Comparison of ENCODE assay signal across 8 mouse cellular contexts in the genomic region with DNA sequence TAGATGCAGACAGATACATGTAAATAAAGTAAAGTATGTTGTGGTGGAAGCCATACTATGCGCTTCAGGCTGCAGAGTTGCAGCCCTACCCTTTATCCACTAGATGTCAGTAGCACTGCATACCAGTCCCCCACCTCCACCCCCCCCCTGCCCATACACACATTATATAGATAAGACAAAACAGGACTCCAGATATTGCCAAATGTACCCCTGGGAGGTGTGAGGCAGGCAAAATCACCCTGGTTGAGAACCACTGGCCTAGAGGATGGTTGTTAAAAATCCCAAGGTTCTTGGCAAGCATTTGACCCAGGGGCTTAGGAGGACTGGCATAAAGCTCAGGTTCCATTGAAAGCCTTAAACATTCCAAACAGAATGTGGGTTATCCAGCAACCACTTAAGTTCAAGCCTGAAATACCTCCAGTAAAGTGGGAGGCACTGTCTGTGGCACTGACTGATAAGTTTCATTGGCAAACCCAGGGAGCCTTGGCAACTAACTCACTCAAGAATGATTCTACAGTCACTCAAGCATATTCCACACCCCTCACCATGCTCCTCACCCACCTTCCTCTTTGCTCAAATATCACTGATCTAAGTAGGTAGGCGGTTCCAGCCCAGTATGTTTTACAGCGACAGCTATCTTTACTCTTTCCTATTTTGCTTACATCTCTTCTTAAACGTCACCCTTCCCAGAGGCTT. TPM values are rescaled to one million over a fixed set of nuclear protein-coding genes. Genes with fewer than 3 reads are reported as not detected.
A peak's percentile ranks its signal among the peaks of the same experiment; 100 is the strongest.
DNase-seq lines count a peak whose midpoint lies in the region; ATAC-seq and TF ChIP-seq lines count a peak whose summit lies in the region.

No protein-coding gene starts in this region.

- peak overlapping the region; percentile 84 for H3K4me2 ChIP-seq in heart, embryonic 15.5 days
- H3K4me2 ChIP-seq in stomach, postnatal 0 days (replicated peaks; ENCODE audit: low read depth) = peak overlapping the region; percentile 92

- peaks cover 19% of the 10 kb centered on the region for H3K4me1 ChIP-seq in G1E (ENCODE audit: insufficient read depth, low read depth, low read length)
- H3K4me1 ChIP-seq in heart, embryonic 15.5 days (replicated peaks) = peaks cover 27% of the 10 kb centered on the region
- H3K4me1 ChIP-seq in limb, embryonic 10.5 days = peaks cover 15% of the 10 kb centered on the region
- H3K4me1 ChIP-seq in midbrain, embryonic 10.5 days = peaks cover 47% of the 10 kb centered on the region
- H3K4me1 ChIP-seq in stomach, postnatal 0 days (replicated peaks; ENCODE audit: control insufficient read depth, insufficient read depth) = peaks cover 3% of the 10 kb centered on the region; the same call in 1 of the 2 replicates

- WGBS in heart, embryonic 15.5 days = 6% methylated on average over 4 of the region's 4 CpGs
- whole genome bisulfite sequencing in limb, embryonic 10.5 days = 18% methylated on average over 4 of the region's 4 CpGs
- WGBS in midbrain, embryonic 10.5 days = 16% methylated on average over 4 of the region's 4 CpGs
- WGBS in stomach, postnatal 0 days = 11% methylated on average over 4 of the region's 4 CpGs

- DNase-seq in B cell, adult 2 months = peak; percentile 56 to 57
- DNase-seq in G1E (ENCODE audit: low spot score) = peak; percentile 47
- DNase-seq in embryo, embryonic 11 days = peak; percentile 59
- DNase-seq in limb, embryonic 10.5 days (ENCODE audit: low spot score) = peak; percentile 53
- DNase-seq in midbrain, embryonic 10.5 days (ENCODE audit: low spot score) = peak; percentile 50
- peak; percentile 58 for DNase-seq in stomach, postnatal 0 days (ENCODE audit: low spot score)
- DNase-seq in urinary bladder, postnatal 10 days (ENCODE audit: low spot score) = no peak

- H3K27me3 ChIP-seq in G1E (ENCODE audit: insufficient read depth, low read length) = no peaks in the 10 kb centered on the region
- no peaks in the 10 kb centered on the region for H3K27me3 ChIP-seq in heart, embryonic 15.5 days
- H3K27me3 ChIP-seq in limb, embryonic 10.5 days (ENCODE audit: low read depth, poor library complexity, severe bottlenecking) = no peaks in the 10 kb centered on the region
- no peaks in the 10 kb centered on the region for H3K27me3 ChIP-seq in midbrain, embryonic 10.5 days (ENCODE audit: low read depth, poor library complexity, severe bottlenecking)
- no peaks in the 10 kb centered on the region for H3K27me3 ChIP-seq in stomach, postnatal 0 days (ENCODE audit: control insufficient read depth, insufficient read depth, low read length)

- ATAC-seq in G1E (ENCODE audit: extremely low read depth, insufficient number of reproducible peaks, low FRiP score, poor library complexity, severe bottlenecking) = no peak
- no peak; the same call in 1 of the 2 replicates for ATAC-seq in heart, embryonic 15.5 days (replicated peaks; ENCODE audit: insufficient number of reproducible peaks, insufficient read depth, low FRiP score, low read depth)
- 0 out of 2 replicates have a peak, but pooled peaks have one; percentile 14 for ATAC-seq in stomach, postnatal 0 days (ENCODE audit: low FRiP score, low TSS enrichment)

- peaks cover 40% of the 10 kb centered on the region for H3K36me3 ChIP-seq in G1E (replicated peaks)
- H3K36me3 ChIP-seq in heart, embryonic 15.5 days = peaks cover 10% of the 10 kb centered on the region; the same call in 1 of the 2 replicates
- peaks cover 28% of the 10 kb centered on the region for H3K36me3 ChIP-seq in limb, embryonic 10.5 days
- H3K36me3 ChIP-seq in midbrain, embryonic 10.5 days = peaks cover 21% of the 10 kb centered on the region
- H3K36me3 ChIP-seq in stomach, postnatal 0 days (ENCODE audit: control insufficient read depth, insufficient read depth, low read length) = peaks cover 2% of the 10 kb centered on the region; the same call in 1 of the 2 replicates

- H3K4me3 ChIP-seq in G1E (ENCODE audit: low read depth, low read length) = peak overlapping the region; percentile 94
- H3K4me3 ChIP-seq in heart, embryonic 15.5 days = peak overlapping the region; percentile 79
- H3K4me3 ChIP-seq in limb, embryonic 10.5 days = peak overlapping the region; percentile 72
- peak overlapping the region; percentile 88 for H3K4me3 ChIP-seq in midbrain, embryonic 10.5 days
- H3K4me3 ChIP-seq in stomach, postnatal 0 days (ENCODE audit: low read depth, low read length) = peak overlapping the region; percentile 93

- peak; percentile 96 for TF ChIP-seq CTCF in G1E (IDR thresholded peaks at IDR 0.05; ENCODE audit: low read depth, low read length)
- TF ChIP-seq CTCF in stomach, postnatal 0 days (IDR thresholded peaks at IDR 0.05; ENCODE audit: low read depth) = peak; percentile 95

- peak overlapping the region; percentile 87 for H3K9ac ChIP-seq in heart, embryonic 15.5 days
- H3K9ac ChIP-seq in stomach, postnatal 0 days (ENCODE audit: low read length) = 0 out of 2 replicates have a peak overlapping the region, but pooled peaks have one; percentile 18

- TF ChIP-seq EP300 in stomach, postnatal 0 days (optimal IDR thresholded peaks at IDR 0.05) = no peak

- peak overlapping the region; percentile 89 for H3K27ac ChIP-seq in heart, embryonic 15.5 days
- H3K27ac ChIP-seq in limb, embryonic 10.5 days = no peak overlapping the region
- no peak overlapping the region for H3K27ac ChIP-seq in midbrain, embryonic 10.5 days (replicated peaks)
- peak overlapping the region; percentile 14; the same call in 1 of the 2 replicates for H3K27ac ChIP-seq in stomach, postnatal 0 days (replicated peaks)

- H3K9me3 ChIP-seq in G1E (replicated peaks) = no peaks in the 10 kb centered on the region
- no peaks in the 10 kb centered on the region for H3K9me3 ChIP-seq in heart, embryonic 15.5 days (replicated peaks)
- no peaks in the 10 kb centered on the region for H3K9me3 ChIP-seq in limb, embryonic 10.5 days (replicated peaks)
- no peaks in the 10 kb centered on the region for H3K9me3 ChIP-seq in midbrain, embryonic 10.5 days (replicated peaks)
- no peaks in the 10 kb centered on the region for H3K9me3 ChIP-seq in stomach, postnatal 0 days (ENCODE audit: control insufficient read depth, low read length)

RNA-seq across cellular contexts. Expression of gene Akap8l, which starts 1.2 kb away (rescaled TPM):
- total RNA-seq in G1E (2014; fragmentation: Nextera tagmentation) (57.8 and 68.8 TPM in 2 replicates), G1E (2017) (44.4 and 57.6 TPM in 2 replicates)
- 80.3 and 101 TPM in 2 replicates for polyA plus RNA-seq in G1E (2012)
- 88.1 and 98.5 TPM in 2 replicates for polyA plus RNA-seq in heart, embryonic 15.5 days (2015; fragmentation: Nextera tagmentation; extraction: Ambion mirVana)
- 84.7 and 106 TPM in 2 replicates for polyA plus RNA-seq in limb, embryonic 10.5 days (2016; fragmentation: Nextera tagmentation; extraction: Ambion mirVana)
- polyA plus RNA-seq in midbrain, embryonic 10.5 days (2016; fragmentation: Nextera tagmentation; extraction: Ambion mirVana) = 90.2 and 106 TPM in 2 replicates
- polyA plus RNA-seq in stomach, postnatal 0 days (2015; fragmentation: Nextera tagmentation; extraction: Ambion mirVana) = 25.2 and 31.7 TPM in 2 replicates

RNA-seq across cellular contexts. Expression of gene Akap8, which starts 28.1 kb away (rescaled TPM):
- total RNA-seq in G1E (2014; fragmentation: Nextera tagmentation) (67.3 and 80.8 TPM in 2 replicates), G1E (2017) (119 and 132 TPM in 2 replicates)
- polyA plus RNA-seq in G1E (2012) = 251 and 272 TPM in 2 replicates
- polyA plus RNA-seq in heart, embryonic 15.5 days (2015; fragmentation: Nextera tagmentation; extraction: Ambion mirVana) = 64.8 and 74.3 TPM in 2 replicates
- 142 and 157 TPM in 2 replicates for polyA plus RNA-seq in limb, embryonic 10.5 days (2016; fragmentation: Nextera tagmentation; extraction: Ambion mirVana)
- 130 and 140 TPM in 2 replicates for polyA plus RNA-seq in midbrain, embryonic 10.5 days (2016; fragmentation: Nextera tagmentation; extraction: Ambion mirVana)
- 30.3 and 31.0 TPM in 2 replicates for polyA plus RNA-seq in stomach, postnatal 0 days (2015; fragmentation: Nextera tagmentation; extraction: Ambion mirVana)

RNA-seq across cellular contexts. Expression of gene Wiz, which starts 40.1 kb away (rescaled TPM):
- total RNA-seq in G1E (2014; fragmentation: Nextera tagmentation) (66.2 and 66.7 TPM in 2 replicates), G1E (2017) (2.3 and 2.7 TPM in 2 replicates)
- polyA plus RNA-seq in G1E (2012) = 87.8 and 88.7 TPM in 2 replicates
- polyA plus RNA-seq in heart, embryonic 15.5 days (2015; fragmentation: Nextera tagmentation; extraction: Ambion mirVana) = 13.1 and 16.9 TPM in 2 replicates
- 36.7 and 37.2 TPM in 2 replicates for polyA plus RNA-seq in limb, embryonic 10.5 days (2016; fragmentation: Nextera tagmentation; extraction: Ambion mirVana)
- 22.3 and 25.6 TPM in 2 replicates for polyA plus RNA-seq in midbrain, embryonic 10.5 days (2016; fragmentation: Nextera tagmentation; extraction: Ambion mirVana)
- 9.6 and 13.4 TPM in 2 replicates for polyA plus RNA-seq in stomach, postnatal 0 days (2015; fragmentation: Nextera tagmentation; extraction: Ambion mirVana)

RNA-seq across cellular contexts. Expression of gene Rasal3, which starts 54.2 kb away (rescaled TPM):
- 1.5 and 2.9 TPM in 2 replicates for total RNA-seq in G1E (2014; fragmentation: Nextera tagmentation)
- 6.5 and 6.8 TPM in 2 replicates for total RNA-seq in G1E (2017)
- 0.86 and 1.1 TPM in 2 replicates for polyA plus RNA-seq in G1E (2012)
- polyA plus RNA-seq in heart, embryonic 15.5 days (2015; fragmentation: Nextera tagmentation; extraction: Ambion mirVana) = 1.9 and 10.0 TPM in 2 replicates
- polyA plus RNA-seq in limb, embryonic 10.5 days (2016; fragmentation: Nextera tagmentation; extraction: Ambion mirVana) = 0.33 and 0.53 TPM in 2 replicates
- 0.40 and 0.42 TPM in 2 replicates for polyA plus RNA-seq in midbrain, embryonic 10.5 days (2016; fragmentation: Nextera tagmentation; extraction: Ambion mirVana)
- polyA plus RNA-seq in stomach, postnatal 0 days (2015; fragmentation: Nextera tagmentation; extraction: Ambion mirVana) = 0.56 and 0.63 TPM in 2 replicates

Comparison
In these comparisons a context has a peak if more than half of its experiments do, and no peak if none do; other contexts are left out.
1. H3K27ac ChIP-seq: peak in heart, embryonic 15.5 days (single experiment) and stomach, postnatal 0 days (single experiment); none in limb, embryonic 10.5 days (single experiment) and midbrain, embryonic 10.5 days (single experiment).
2. Peak in every context shown above with its lines, with median percentiles within 50 percentile points of each other: H3K4me3 ChIP-seq.